Mouse (Mus musculus) adrenal gland, postnatal 36 days (tissue): ENCODE results near the gene Cnmd. TPM values are rescaled to one million over a fixed set of nuclear protein-coding genes. Genes with fewer than 3 reads are reported as not detected.

Experiments used
- DNase-seq, 2 experiments: peaks; one replicate each; pipeline ENCODE4 v3.0.0; 2021; ENCODE audit warnings: mixed read lengths in 1 of 2
- long read RNA-seq, 2 experiments: library from polyadenylated mRNA; stranded (forward); transcript quantifications; one replicate each; pipeline ENCODE4 v2.0.0; 2021; ENCODE audit warnings: borderline sequencing depth in 2 of 2
- total RNA-seq, 2 experiments: library from RNA; stranded (reverse); gene quantifications; 2 replicates each; pipeline ENCODE4 v1.2.3; 2021

Gene Cnmd
- under 1 TPM; 0.60 to 0.92 TPM for total RNA-seq
- long read RNA-seq, experiment 1: 0 reads
- long read RNA-seq, experiment 2: 0 reads

- no peak for DNase-seq
These were observed at the start of gene Cnmd for GRCm38 (mm10) chr14:79662001-79662400. Gene Cnmd (minus strand): TSS chr14:79662170.

- DNase-seq: no peak
These were observed 49.3 kb upstream of the Cnmd start for GRCm38 (mm10) chr14:79711301-79711700.

- DNase-seq: no peak
These were observed 41.7 kb upstream of the Cnmd start for GRCm38 (mm10) chr14:79703523-79704172.

DNA sequence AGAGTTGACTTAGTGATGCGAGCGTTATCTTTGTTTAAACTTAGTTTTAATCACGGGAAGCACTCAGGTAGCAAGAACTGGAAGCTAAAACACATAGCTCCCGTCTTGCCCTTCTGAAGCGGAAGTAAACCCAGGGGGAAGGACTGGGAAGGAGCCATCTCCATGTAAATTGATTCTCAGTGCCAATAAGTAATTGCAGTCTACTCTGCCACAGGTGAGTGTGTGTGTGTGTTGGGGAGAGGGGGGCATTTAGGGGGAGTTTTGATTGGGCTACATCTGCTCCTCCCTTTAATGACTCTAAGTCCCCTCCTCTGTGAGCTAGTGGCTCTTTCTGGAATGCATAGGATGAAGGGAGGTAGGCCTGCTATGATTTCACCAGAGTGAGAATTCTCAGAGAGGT is 39.6 kb upstream of the Cnmd start:
- DNase-seq: no peak

DNA sequence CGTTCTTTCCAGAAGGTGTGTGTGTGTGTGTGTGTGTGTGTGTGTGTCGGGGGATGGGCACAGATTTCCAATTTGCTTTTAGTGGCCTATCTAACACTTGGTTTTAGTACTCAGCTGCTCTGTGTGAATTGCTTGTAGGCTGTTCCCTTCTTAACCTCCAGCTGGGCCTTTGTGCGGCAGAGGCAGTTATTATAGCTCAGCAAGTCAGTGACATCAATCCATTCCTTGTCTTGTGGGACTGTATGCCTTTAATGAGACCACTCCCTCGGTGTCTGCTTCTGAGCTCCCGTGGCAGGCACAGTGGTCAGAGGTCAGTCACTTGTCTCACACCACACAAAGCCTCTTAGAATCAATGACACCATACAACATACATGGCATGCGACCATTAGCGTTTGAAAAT is 39.1 kb upstream of the Cnmd start:
- no peak for DNase-seq

- DNase-seq: peak; percentile 55 to 80
These were observed 37.4 kb upstream of the Cnmd start for GRCm38 (mm10) chr14:79699381-79699780.

- no peak for DNase-seq
These were observed 28.3 kb upstream of the Cnmd start for GRCm38 (mm10) chr14:79690068-79690844.

GRCm38 (mm10) chr14:79680652-79681051 is 18.7 kb upstream of the Cnmd start:
- DNase-seq: peak in 1 of 2 experiments; percentile 10

DNA sequence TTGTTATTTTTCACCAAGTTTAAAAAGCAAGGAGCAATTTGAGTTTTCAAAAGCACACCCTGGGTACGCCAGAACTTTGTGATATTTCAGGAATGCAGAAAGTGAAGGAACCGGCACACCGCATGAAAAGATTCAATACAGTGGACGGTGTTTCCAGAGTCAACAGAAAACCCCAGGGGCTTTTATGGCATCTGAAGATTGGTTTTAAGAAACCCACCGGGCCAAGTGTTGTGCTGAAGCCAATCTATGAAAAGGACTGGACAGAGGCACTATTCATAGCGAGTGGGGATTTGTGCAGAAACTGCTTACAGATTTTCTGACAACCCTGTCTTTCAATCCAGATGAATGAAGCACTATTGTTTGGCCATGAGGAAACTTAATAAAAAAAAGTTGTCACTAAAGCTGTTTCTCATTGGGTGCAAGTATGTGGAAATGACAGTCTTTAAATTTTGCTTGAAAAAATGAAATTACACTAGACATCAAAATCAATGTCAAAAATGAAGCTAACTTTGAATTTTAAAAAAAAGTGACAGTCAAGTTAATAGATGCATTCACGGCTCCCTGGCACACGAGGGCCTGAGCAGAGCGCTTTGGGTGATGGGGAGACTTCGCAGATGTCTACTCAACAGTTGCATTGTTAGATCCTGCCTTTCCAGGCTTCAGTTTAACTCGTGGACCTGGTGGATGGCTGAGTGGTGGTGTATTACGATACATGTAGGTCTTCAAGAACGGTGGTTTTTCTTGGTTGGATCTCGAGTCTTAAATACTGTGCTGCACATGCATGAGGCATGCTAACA is 16.1 kb upstream of the Cnmd start:
- no peak for DNase-seq

DNA sequence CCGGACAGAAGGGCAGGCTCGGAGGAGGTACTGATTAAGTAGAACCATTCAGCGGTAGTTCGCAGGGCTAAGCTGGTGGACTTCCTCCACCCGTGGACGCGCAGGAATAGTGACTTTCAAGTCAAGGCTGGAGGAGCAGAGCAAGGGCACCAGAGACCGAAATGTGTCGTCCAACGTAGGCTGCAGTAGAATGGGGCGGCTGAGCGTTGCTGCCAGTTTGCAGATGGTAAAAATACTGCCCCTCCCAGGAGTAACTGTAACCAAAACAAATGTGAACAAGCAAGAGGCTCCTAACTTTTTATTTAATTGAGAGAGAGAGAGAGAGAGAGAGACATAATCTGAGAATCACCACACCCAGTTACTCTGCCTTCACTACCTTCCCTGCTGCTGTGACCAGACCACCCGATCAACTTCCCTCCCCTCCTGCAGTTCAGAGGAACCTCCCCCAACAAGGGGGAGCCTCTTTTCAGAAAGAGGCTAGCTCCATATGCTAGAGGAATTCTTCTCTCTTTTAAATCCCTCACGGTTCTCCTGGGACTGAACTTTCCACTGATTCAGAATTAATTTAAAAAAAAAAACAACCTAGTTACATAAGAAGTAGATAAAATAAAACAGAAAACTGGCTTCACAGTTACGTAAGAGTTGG is 15.3 kb upstream of the Cnmd start:
- no peak for DNase-seq

- no peak for DNase-seq
These were observed 11.4 kb upstream of the Cnmd start for GRCm38 (mm10) chr14:79673083-79674013.

GRCm38 (mm10) chr14:79672567-79672966 is 10.6 kb upstream of the Cnmd start:
- no peak for DNase-seq

DNA sequence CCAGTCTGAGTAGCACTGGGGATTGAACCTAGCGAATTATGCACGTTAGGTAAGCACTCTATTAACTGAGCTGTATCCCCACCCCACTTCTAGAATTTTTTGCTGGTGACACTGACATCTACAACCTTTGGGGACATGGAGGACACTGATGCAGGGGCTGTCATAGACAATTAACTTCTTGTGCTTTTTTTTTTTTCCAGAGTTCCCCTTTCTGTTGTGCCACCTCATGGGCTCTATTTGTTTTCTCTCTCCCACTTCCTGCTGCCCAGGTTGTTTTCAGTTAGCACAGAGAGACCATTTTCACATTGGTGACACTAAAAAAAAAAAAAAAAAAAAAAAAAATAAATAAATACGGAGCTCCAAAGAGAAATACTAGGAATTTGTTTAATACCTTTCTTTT is 9.0 kb upstream of the Cnmd start:
- DNase-seq: no peak

- DNase-seq: peak; percentile 80 to 87
These were observed 709 bp downstream of the Cnmd start for GRCm38 (mm10) chr14:79661005-79661917.

- no peak for DNase-seq
These were observed 1.5 kb downstream of the Cnmd start for GRCm38 (mm10) chr14:79660467-79660866.

GRCm38 (mm10) chr14:79658748-79659508 is 3.0 kb downstream of the Cnmd start:
- no peak for DNase-seq

DNA sequence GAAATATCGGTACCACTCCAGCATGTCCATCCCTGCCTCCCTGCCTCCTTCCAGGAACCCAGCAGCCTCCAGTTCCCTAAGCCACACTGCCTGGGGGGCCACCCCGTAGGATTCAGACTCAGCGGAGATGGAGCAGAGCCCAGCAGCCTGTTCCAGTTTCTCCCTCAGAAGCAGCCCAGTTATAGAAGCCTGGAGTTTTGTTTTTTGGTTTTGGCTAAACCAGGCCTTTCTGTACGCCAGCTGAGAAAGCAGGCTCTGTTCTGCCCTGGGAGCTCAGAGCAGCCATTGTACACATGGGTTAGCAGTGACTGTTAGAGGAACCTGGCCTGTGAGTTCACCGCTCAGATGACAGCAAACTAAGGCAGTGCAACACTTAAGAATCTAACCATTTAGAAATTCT is 3.7 kb downstream of the Cnmd start:
- DNase-seq: no peak

GRCm38 (mm10) chr14:79652654-79653053 is 9.3 kb downstream of the Cnmd start:
- no peak for DNase-seq

GRCm38 (mm10) chr14:79649680-79650079 is 12.3 kb downstream of the Cnmd start:
- DNase-seq: no peak
